Mouse (Mus musculus) stomach, embryonic 15.5 days (tissue): Measurements from ENCODE around the gene Mafg. TPM values are rescaled to one million over a fixed set of nuclear protein-coding genes. Genes with fewer than 3 reads are reported as not detected.

Experiments
- ATAC-seq: fragments of 200-750 bp; cut with Nextera tagmentation; 2 replicates; pipeline ENCODE4 v1.8.0; 2017; ENCODE audit warnings: low read depth, moderate number of reproducible peaks, moderate TSS enrichment; ENCODE audit not compliant: insufficient read depth, low FRiP score
- H3K27ac ChIP-seq: fragments of 300-500 bp; sonication (generic); 2 replicates; pipeline ENCODE4 v1.5.1; 2015; ENCODE audit warnings: mild to moderate bottlenecking, inconsistent platforms
- H3K27me3 ChIP-seq: fragments of 300-500 bp; sonication (generic); replicated peaks from 2 replicates; pipeline ENCODE4 v1.6.1; 2015; ENCODE audit warnings: inconsistent platforms
- H3K36me3 ChIP-seq: fragments of 300-500 bp; sonication (generic); 2 replicates; pipeline ENCODE4 v1.6.1; 2015; ENCODE audit warnings: inconsistent platforms
- H3K4me1 ChIP-seq: fragments of 300-500 bp; sonication (generic); 2 replicates; pipeline ENCODE4 v1.6.1; 2015; ENCODE audit warnings: inconsistent platforms
- H3K4me2 ChIP-seq: fragments of 300-500 bp; sonication (generic); 2 replicates; pipeline ENCODE4 v1.6.1; 2015; ENCODE audit warnings: mild to moderate bottlenecking, inconsistent platforms
- H3K4me3 ChIP-seq: fragments of 300-500 bp; sonication (generic); replicated peaks from 2 replicates; pipeline ENCODE4 v1.5.1; 2015; ENCODE audit warnings: inconsistent platforms
- H3K9ac ChIP-seq: fragments of 300-500 bp; sonication (generic); 2 replicates; pipeline ENCODE4 v1.6.1; 2015; ENCODE audit warnings: inconsistent platforms
- H3K9me3 ChIP-seq: fragments of 300-500 bp; sonication (generic); 2 replicates; pipeline ENCODE4 v1.6.1; 2016; ENCODE audit warnings: inconsistent platforms
- WGBS: fragments of 180-500 bp; shearing (Covaris S2); methylation state at CpG from one replicate; pipeline ENCODE4 v1.1.7; 2015; 5-methylcytosine and 5-hydroxymethylcytosine counted together
- polyA plus RNA-seq: library from polyadenylated mRNA; unstranded; fragments of >200 nt; fragmentation: Nextera tagmentation; extraction: Ambion mirVana; gene quantifications from 2 replicates; pipeline ENCODE4 v1.2.1, GENCODE M21; 2015

The Mafg gene
- polyA plus RNA-seq, 1 experiment from 2014 or later: 31.9 TPM

DNA sequence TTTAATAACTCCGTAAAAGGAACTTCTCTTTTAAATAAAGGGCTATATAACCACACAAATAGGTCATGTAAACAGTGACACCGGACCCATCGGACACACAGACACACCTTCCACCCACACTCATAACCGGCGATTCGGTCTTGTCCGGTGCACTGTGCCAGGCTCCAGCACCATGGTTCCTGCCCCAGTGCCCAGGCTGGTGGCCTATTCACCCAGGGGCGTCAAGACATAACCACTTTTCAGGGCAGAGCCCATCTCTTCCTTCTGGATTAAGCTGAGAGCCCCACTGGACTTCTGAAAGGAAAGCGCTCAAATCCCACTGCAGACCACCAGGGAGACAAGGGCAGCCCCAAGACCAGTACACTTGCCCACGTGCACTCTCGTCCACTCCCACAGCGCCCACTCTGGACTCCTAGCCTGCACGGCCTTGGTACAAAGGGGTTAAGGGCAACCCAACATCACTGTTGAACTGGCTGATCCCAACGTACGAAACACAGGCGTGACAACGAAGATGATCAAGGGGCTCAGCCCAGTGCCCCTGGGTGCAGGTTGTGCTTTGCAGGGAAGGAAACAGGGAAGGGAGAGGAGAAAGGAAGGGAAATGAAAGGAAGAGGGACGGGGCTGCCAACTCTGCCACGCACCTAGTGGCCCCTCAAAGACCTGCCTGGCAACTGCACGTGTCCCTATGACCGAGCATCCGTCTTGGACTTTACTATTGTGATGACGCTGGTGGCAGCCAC, 4.6 kb downstream of the Mafg start:
- H3K4me2 ChIP-seq: peak overlapping the region; percentile 86; the same call in 1 of the 2 replicates
- no peaks in the 10 kb centered on the region for H3K9me3 ChIP-seq
- H3K4me3 ChIP-seq: peak overlapping the region; percentile 25; the same call in 1 of the 2 replicates

GRCm38 (mm10) chr11:120627468-120628300, 5.7 kb downstream of the Mafg start:
- H3K27ac ChIP-seq: no peak overlapping the region
- no peaks in the 10 kb centered on the region for H3K27me3 ChIP-seq
- H3K4me2 ChIP-seq: no peak overlapping the region
- H3K36me3 ChIP-seq: peaks cover 13% of the 10 kb centered on the region
- WGBS: 75% methylated on average over 22 of the region's 22 CpGs
- no peak for ATAC-seq
- H3K4me1 ChIP-seq: peaks cover 45% of the 10 kb centered on the region
- H3K4me3 ChIP-seq: no peak overlapping the region
- H3K9me3 ChIP-seq: no peaks in the 10 kb centered on the region
- no peak overlapping the region for H3K9ac ChIP-seq

More for the DNA sequence above, 4.6 kb downstream of the Mafg start:
- WGBS: 90% methylated on average over 23 of the region's 23 CpGs
- Histone ChIP-seq H3K27me3 (no peaks in the 10 kb centered on the region), H3K27ac (no peak overlapping the region), H3K9ac (no peak overlapping the region), H3K36me3 (peaks cover 13% of the 10 kb centered on the region), H3K4me1 (peaks cover 45% of the 10 kb centered on the region)
- ATAC-seq: no peak

- Histone ChIP-seq H3K9ac (no peak overlapping the region), H3K9me3 (no peaks in the 10 kb centered on the region), H3K4me1 (peaks cover 40% of the 10 kb centered on the region)
Measured at GRCm38 (mm10) chr11:120626785-120627467, 6.5 kb downstream of the Mafg start.

GRCm38 (mm10) chr11:120625152-120625775, 8.1 kb downstream of the Mafg start, which contains the start of gene Sirt7:
Sirt7 (minus strand) TSS chr11:120625240.
- peak within 1 kb of the TSS; percentile 96 for H3K4me2 ChIP-seq
- H3K27me3 ChIP-seq: no peaks in the 10 kb centered on the region
- H3K36me3 ChIP-seq: peaks cover 22% of the 10 kb centered on the region
- peak; percentile 4; the same call in 1 of the 2 replicates for ATAC-seq
- peak within 1 kb of the TSS; percentile 87 for H3K9ac ChIP-seq
- H3K9me3 ChIP-seq: no peaks in the 10 kb centered on the region
- H3K4me3 ChIP-seq: peak within 1 kb of the TSS; percentile 82
- peak within 1 kb of the TSS; percentile 88 for H3K27ac ChIP-seq
- WGBS: 14% methylated on average over 5 of the region's 5 CpGs
- H3K4me1 ChIP-seq: peaks cover 27% of the 10 kb centered on the region

More at GRCm38 (mm10) chr11:120626785-120627467, 6.5 kb downstream of the Mafg start:
- Histone ChIP-seq H3K4me2 (no peak overlapping the region), H3K4me3 (no peak overlapping the region), H3K36me3 (peaks cover 13% of the 10 kb centered on the region), H3K27me3 (no peaks in the 10 kb centered on the region), H3K27ac (no peak overlapping the region; the same call in 1 of the 2 replicates)
- no peak for ATAC-seq
- WGBS: 87% methylated on average over 11 of the region's 11 CpGs

- H3K36me3 ChIP-seq: peaks cover 27% of the 10 kb centered on the region
- peak overlapping the region; percentile 82 for H3K4me3 ChIP-seq
- WGBS: under 1% methylated on average over 53 of the region's 53 CpGs
Measured at GRCm38 (mm10) chr11:120624680-120625111, 8.7 kb downstream of the Mafg start.

GRCm38 (mm10) chr11:120623961-120624679, 9.3 kb downstream of the Mafg start:
- peak; percentile 76 for ATAC-seq
- Histone ChIP-seq H3K4me2 (peak overlapping the region; percentile 96), H3K4me1 (peaks cover 18% of the 10 kb centered on the region), H3K9ac (peak overlapping the region; percentile 87), H3K27ac (peak overlapping the region; percentile 88), H3K9me3 (no peaks in the 10 kb centered on the region), H3K36me3 (peaks cover 27% of the 10 kb centered on the region), H3K4me3 (peak overlapping the region; percentile 82), H3K27me3 (no peaks in the 10 kb centered on the region)
- 11% methylated on average over 30 of the region's 30 CpGs for WGBS

More at GRCm38 (mm10) chr11:120624680-120625111, 8.7 kb downstream of the Mafg start:
- ATAC-seq: peak; percentile 75
- Histone ChIP-seq H3K9ac (peak overlapping the region; percentile 87), H3K4me1 (peaks cover 21% of the 10 kb centered on the region), H3K27ac (peak overlapping the region; percentile 88), H3K4me2 (peak overlapping the region; percentile 96), H3K27me3 (no peaks in the 10 kb centered on the region), H3K9me3 (no peaks in the 10 kb centered on the region)

GRCm38 (mm10) chr11:120622805-120623204, 10.6 kb downstream of the Mafg start:
- no peaks in the 10 kb centered on the region for H3K9me3 ChIP-seq
- H3K27ac ChIP-seq: no peak overlapping the region
- no peaks in the 10 kb centered on the region for H3K27me3 ChIP-seq
- H3K9ac ChIP-seq: no peak overlapping the region
- H3K4me3 ChIP-seq: no peak overlapping the region
- no peak overlapping the region for H3K4me2 ChIP-seq
- H3K4me1 ChIP-seq: peaks cover 20% of the 10 kb centered on the region
- peaks cover 30% of the 10 kb centered on the region for H3K36me3 ChIP-seq
- ATAC-seq: no peak
- WGBS: 91% methylated on average over 6 of the region's 6 CpGs

- Histone ChIP-seq H3K9me3 (no peaks in the 10 kb centered on the region), H3K27me3 (no peaks in the 10 kb centered on the region), H3K4me1 (peaks cover 28% of the 10 kb centered on the region), H3K4me3 (no peak overlapping the region), H3K27ac (no peak overlapping the region), H3K36me3 (peaks cover 27% of the 10 kb centered on the region), H3K9ac (no peak overlapping the region), H3K4me2 (no peak overlapping the region)
- 92% methylated on average over 14 of the region's 14 CpGs for WGBS
- ATAC-seq: no peak
Measured at GRCm38 (mm10) chr11:120620195-120620594, 13.2 kb downstream of the Mafg start.

GRCm38 (mm10) chr11:120618619-120619535, 14.5 kb downstream of the Mafg start:
- Histone ChIP-seq H3K4me1 (peaks cover 24% of the 10 kb centered on the region), H3K9ac (no peak overlapping the region), H3K27ac (0 out of 2 replicates have a peak overlapping the region, but pooled peaks have one; percentile 42), H3K36me3 (peaks cover 34% of the 10 kb centered on the region), H3K4me3 (no peak overlapping the region), H3K9me3 (no peaks in the 10 kb centered on the region), H3K4me2 (no peak overlapping the region), H3K27me3 (no peaks in the 10 kb centered on the region)
- no peak for ATAC-seq
- 91% methylated on average over 25 of the region's 25 CpGs for WGBS
